Mouse (Mus musculus): ENCODE results near the gene Wee1. TPM values are rescaled to one million over a fixed set of nuclear protein-coding genes. Genes with fewer than 3 reads are reported as not detected.
A peak's percentile ranks its signal among the peaks of the same experiment; 100 is the strongest.
"Not testable (repeated sequence)": the region's sequence is repeated elsewhere in the genome, so short reads cannot be mapped to it uniquely, and the experiment has no call there.

Wee1 gene
- polyA plus RNA-seq, 1 experiment from 2014 or later, result 31.4 TPM

GRCm38 (mm10) chr7:110108524-110108923 is 13.3 kb upstream of the Wee1 start:
- H3K4me2 ChIP-seq (replicated peaks); H3K36me3 ChIP-seq; H3K4me3 ChIP-seq; H3K9ac ChIP-seq (replicated peaks); H3K27me3 ChIP-seq; ATAC-seq (ENCODE audit: low FRiP score, low read depth); H3K4me1 ChIP-seq; H3K9me3 ChIP-seq; H3K27ac ChIP-seq (replicated peaks): not testable (repeated sequence)
- WGBS, result 94% methylated on average over 3 of the region's 3 CpGs

DNA sequence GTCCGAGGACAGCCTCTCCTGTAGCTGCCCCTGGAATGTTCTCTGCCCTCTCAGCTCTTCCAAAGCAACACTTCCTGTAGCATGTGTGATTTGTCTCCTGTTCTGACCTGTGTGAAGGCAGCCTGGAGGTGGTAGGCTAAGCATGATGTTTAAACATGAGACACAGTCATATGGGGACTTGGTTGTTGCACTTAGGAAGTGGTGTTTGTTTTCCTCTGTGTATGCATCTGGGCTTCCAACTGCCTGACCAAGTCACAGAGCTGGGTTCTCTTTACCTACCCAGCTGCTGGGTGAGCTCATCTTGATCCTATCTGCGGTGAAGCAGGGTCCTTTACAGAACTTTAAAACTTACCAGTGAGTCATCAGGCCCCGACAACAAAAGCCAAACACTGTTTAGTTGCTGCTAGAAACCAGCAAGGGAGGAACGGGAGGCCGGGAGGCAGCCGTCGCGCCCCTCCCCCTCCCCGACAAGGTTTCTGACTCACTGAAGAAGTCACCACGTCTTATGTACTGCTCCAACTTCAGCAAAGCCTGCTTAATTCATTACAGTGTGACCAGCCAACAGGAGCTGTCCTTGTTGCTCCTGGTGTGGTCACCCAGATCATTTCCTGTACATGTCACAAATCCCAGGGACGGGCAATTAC is 12.8 kb upstream of the Wee1 start:
- no peak for ATAC-seq (ENCODE audit: low FRiP score, low read depth)

DNA sequence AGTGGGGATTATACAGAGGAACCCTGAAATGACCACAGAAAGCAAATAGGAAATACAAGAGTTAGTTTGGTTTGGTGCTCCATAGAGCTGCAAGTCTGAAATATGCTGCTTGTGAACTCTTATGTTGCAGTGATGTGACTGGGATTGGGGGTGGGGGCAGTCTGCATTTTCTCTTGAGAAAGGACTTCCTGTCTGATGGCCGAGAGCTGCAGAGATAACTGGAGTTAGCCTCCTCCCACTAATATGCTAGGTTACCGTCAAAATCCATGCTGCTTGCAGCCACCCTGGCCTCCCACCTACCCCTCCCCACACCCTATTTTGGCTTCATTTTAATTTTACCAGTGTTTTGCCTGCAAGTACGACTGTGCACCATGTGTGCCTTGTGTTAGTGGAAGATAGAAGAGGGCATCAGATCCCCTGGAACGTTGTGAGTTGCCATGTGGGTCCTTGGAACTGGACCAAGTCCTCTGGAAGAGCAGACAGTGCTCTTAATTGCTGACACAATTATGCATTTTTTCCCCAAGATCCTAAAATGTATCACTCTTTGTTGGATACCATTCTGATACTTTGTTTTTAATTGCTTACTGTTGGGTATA is 11.7 kb upstream of the Wee1 start:
- no peak overlapping the region for H3K4me2 ChIP-seq (replicated peaks)
- H3K36me3 ChIP-seq, result no peaks in the 10 kb centered on the region
- 67% methylated on average over 4 of the region's 4 CpGs for WGBS
- no peak for ATAC-seq (ENCODE audit: low FRiP score, low read depth)
- H3K4me3 ChIP-seq, result no peak overlapping the region
- H3K4me1 ChIP-seq, result peaks cover 6% of the 10 kb centered on the region; the same call in 1 of the 2 replicates
- no peaks in the 10 kb centered on the region for H3K27me3 ChIP-seq
- H3K9me3 ChIP-seq, result no peaks in the 10 kb centered on the region
- H3K9ac ChIP-seq (replicated peaks), result no peak overlapping the region
- H3K27ac ChIP-seq (replicated peaks), result no peak overlapping the region

More for the DNA sequence above, 12.8 kb upstream of the Wee1 start:
- Histone ChIP-seq H3K4me3 (no peak overlapping the region), H3K4me2 (replicated peaks) (0 out of 2 replicates have a peak overlapping the region, but pooled peaks have one; percentile 17), H3K9me3 (no peaks in the 10 kb centered on the region), H3K4me1 (peaks cover 6% of the 10 kb centered on the region; the same call in 1 of the 2 replicates), H3K27ac (replicated peaks) (no peak overlapping the region), H3K27me3 (no peaks in the 10 kb centered on the region), H3K36me3 (no peaks in the 10 kb centered on the region), H3K9ac (replicated peaks) (no peak overlapping the region)
- WGBS, result 20% methylated on average over 11 of the region's 11 CpGs

- no peak overlapping the region for H3K4me3 ChIP-seq
- H3K9me3 ChIP-seq, result no peaks in the 10 kb centered on the region
- no peak overlapping the region for H3K4me2 ChIP-seq (replicated peaks)
- no peak overlapping the region for H3K9ac ChIP-seq (replicated peaks)
- H3K4me1 ChIP-seq, result no peaks in the 10 kb centered on the region
- no peak for ATAC-seq (ENCODE audit: low FRiP score, low read depth)
- no peaks in the 10 kb centered on the region for H3K27me3 ChIP-seq
- no peak overlapping the region for H3K27ac ChIP-seq (replicated peaks)
- no peaks in the 10 kb centered on the region for H3K36me3 ChIP-seq
- 79% methylated on average over 5 of the region's 5 CpGs for WGBS
Observed at GRCm38 (mm10) chr7:110114699-110115098, 7.1 kb upstream of the Wee1 start.

- Histone ChIP-seq H3K4me2 (replicated peaks) (no peak overlapping the region), H3K27ac (replicated peaks) (no peak overlapping the region), H3K36me3 (no peaks in the 10 kb centered on the region), H3K4me3 (no peak overlapping the region), H3K4me1 (no peaks in the 10 kb centered on the region), H3K27me3 (no peaks in the 10 kb centered on the region), H3K9me3 (no peaks in the 10 kb centered on the region), H3K9ac (replicated peaks) (no peak overlapping the region)
- no peak; the same call in 1 of the 2 replicates for ATAC-seq (ENCODE audit: low FRiP score, low read depth)
- 50% methylated on average over 1 of the region's 1 CpGs for whole genome bisulfite sequencing
Observed at GRCm38 (mm10) chr7:110116731-110117291, 5.0 kb upstream of the Wee1 start.

GRCm38 (mm10) chr7:110118448-110118847 is 3.4 kb upstream of the Wee1 start:
- no peak overlapping the region for H3K9ac ChIP-seq (replicated peaks)
- no peak for ATAC-seq (ENCODE audit: low FRiP score, low read depth)
- no peak overlapping the region for H3K4me3 ChIP-seq

DNA sequence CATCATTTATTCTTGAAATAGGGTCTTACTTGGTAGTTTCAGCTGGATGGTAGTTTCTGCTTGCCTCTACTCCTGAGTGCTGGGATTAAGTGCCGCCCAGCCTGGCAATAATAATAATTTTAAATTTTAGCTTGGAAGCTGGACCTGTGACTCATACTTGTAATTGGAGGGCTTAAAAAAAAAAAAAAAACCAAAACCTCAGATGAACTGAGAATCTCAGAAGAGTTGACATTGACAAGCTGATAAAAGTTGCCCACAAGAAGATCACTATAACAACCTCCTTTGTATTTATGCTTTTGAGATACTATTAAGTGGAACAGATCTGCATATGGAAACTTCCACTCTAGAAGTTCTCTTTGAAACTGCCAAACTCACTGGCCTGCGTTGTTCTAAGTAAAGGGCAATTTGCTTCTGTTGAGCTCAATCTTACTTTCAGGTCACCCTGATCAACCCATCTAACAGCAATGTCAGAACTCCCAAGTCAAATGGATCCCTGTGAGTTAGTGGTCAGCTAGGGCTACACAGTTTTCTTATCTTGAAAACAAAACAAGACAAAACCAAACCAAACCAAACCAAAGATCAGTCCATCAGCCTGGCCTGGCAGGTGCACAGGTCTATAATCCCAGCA is 1.6 kb upstream of the Wee1 start:
- no peak for ATAC-seq (ENCODE audit: low FRiP score, low read depth)
- Histone ChIP-seq H3K36me3 (no peaks in the 10 kb centered on the region), H3K4me1 (peaks cover 14% of the 10 kb centered on the region), H3K27me3 (no peaks in the 10 kb centered on the region), H3K9ac (replicated peaks) (no peak overlapping the region), H3K27ac (replicated peaks) (no peak overlapping the region), H3K4me2 (replicated peaks) (no peak overlapping the region), H3K4me3 (no peak overlapping the region), H3K9me3 (no peaks in the 10 kb centered on the region)
- 88% methylated on average over 2 of the region's 2 CpGs for WGBS

More at GRCm38 (mm10) chr7:110118448-110118847, 3.4 kb upstream of the Wee1 start:
- H3K4me2 ChIP-seq (replicated peaks), result no peak overlapping the region
- WGBS, result 82% methylated on average over 2 of the region's 2 CpGs
- no peaks in the 10 kb centered on the region for H3K36me3 ChIP-seq
- H3K27me3 ChIP-seq, result no peaks in the 10 kb centered on the region
- H3K27ac ChIP-seq (replicated peaks), result no peak overlapping the region
- no peaks in the 10 kb centered on the region for H3K9me3 ChIP-seq
- H3K4me1 ChIP-seq, result 0 out of 2 replicates have a peak, but pooled peaks cover under 1% of the 10 kb centered on the region

DNA sequence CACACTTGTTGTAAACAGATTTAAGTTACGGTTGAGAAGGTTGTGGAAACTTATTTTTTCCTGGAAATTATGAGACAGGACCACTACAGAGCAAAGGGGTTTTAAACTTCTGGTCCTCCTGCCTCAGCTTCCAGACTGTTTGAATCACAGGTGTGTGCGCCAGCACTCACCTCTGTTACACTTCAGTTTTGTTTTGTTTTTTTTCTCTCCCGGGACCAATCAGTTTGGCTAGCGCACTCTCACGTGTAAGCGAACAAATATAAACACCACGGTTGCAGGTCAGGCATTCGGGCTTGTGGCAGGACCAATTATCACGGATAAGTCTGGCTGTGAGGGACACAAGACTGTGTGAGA is 707 bp upstream of the Wee1 start:
- Histone ChIP-seq H3K27me3 (no peaks in the 10 kb centered on the region), H3K36me3 (0 out of 2 replicates have a peak, but pooled peaks cover under 1% of the 10 kb centered on the region), H3K27ac (replicated peaks) (peak overlapping the region; percentile 36), H3K4me2 (replicated peaks) (peak overlapping the region; percentile 66), H3K9ac (replicated peaks) (peak overlapping the region; percentile 52), H3K4me3 (peak overlapping the region; percentile 94), H3K4me1 (peaks cover 14% of the 10 kb centered on the region), H3K9me3 (no peaks in the 10 kb centered on the region)
- WGBS, result 3% methylated on average over 9 of the region's 9 CpGs
- no peak for ATAC-seq (ENCODE audit: low FRiP score, low read depth)

DNA sequence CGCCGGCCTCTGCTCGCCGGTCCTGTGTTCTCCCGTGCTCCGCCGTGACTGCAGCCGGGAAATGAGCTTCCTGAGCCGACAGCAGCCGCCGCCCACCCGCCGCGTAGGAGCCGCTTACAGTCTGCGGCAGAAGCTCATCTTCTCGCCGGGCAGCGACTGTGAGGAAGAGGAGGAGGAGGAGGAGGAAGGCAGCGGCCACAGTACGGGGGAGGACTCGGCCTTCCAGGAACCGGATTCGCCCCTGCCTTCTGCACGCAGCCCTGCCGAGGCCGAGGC is 381 bp downstream of the Wee1 start:
- Histone ChIP-seq H3K4me1 (peaks cover 14% of the 10 kb centered on the region), H3K9me3 (no peaks in the 10 kb centered on the region), H3K4me2 (replicated peaks) (peak overlapping the region; percentile 66), H3K36me3 (peaks cover 9% of the 10 kb centered on the region; the same call in 1 of the 2 replicates), H3K4me3 (peak overlapping the region; percentile 94), H3K9ac (replicated peaks) (peak overlapping the region; percentile 88), H3K27ac (replicated peaks) (peak overlapping the region; percentile 90), H3K27me3 (no peaks in the 10 kb centered on the region)
- no peak; the same call in 1 of the 2 replicates for ATAC-seq (ENCODE audit: low FRiP score, low read depth)
- WGBS, result 1% methylated on average over 27 of the region's 27 CpGs

GRCm38 (mm10) chr7:110122565-110123422 is 948 bp downstream of the Wee1 start:
- Histone ChIP-seq H3K36me3 (peaks cover 15% of the 10 kb centered on the region), H3K4me2 (replicated peaks) (peak overlapping the region; percentile 66), H3K9me3 (no peaks in the 10 kb centered on the region), H3K4me1 (peaks cover 14% of the 10 kb centered on the region), H3K27ac (replicated peaks) (peak overlapping the region; percentile 90), H3K27me3 (no peaks in the 10 kb centered on the region), H3K4me3 (peak overlapping the region; percentile 94), H3K9ac (replicated peaks) (peak overlapping the region; percentile 88)
- peak; percentile 9 for ATAC-seq (ENCODE audit: low FRiP score, low read depth)
- WGBS, result under 1% methylated on average over 73 of the region's 74 CpGs

DNA sequence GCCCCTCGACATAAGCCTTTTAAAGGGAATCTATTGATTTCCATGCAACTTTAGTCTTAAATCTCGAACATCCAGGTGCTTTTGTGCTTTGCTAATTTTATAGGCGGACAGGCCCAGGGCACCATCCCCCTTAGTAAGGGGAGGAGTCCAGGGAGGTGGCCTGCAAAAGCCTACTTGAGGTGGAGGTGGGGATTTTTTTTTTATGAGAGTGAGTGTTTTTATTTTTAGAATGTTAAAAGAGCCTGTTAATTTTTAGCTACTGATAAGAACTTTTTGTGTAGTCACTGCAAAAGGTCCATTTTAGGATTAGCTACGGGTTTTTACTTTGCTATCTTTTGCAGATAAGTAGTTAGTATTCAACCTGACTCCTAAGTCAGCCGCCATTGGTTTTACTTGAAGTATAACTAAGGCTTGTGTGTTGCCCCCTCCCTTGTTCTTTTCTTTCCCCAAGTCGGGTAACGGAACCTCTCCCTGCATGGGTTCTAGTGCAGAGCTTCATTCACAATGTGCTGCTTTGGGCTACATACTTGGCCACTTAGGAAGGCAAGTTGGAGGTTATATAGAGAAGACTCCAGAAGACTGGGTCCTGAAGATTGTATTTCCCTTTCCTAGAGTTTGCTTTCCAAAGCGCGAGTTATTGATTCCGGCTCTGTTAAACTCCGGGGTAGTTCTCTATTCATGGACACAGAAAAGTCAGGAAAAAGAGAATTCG is 2.2 kb downstream of the Wee1 start:
- Histone ChIP-seq H3K4me3 (peak overlapping the region; percentile 94), H3K9me3 (no peaks in the 10 kb centered on the region), H3K9ac (replicated peaks) (no peak overlapping the region; the same call in 1 of the 2 replicates), H3K4me2 (replicated peaks) (peak overlapping the region; percentile 66), H3K36me3 (peaks cover 25% of the 10 kb centered on the region), H3K27me3 (no peaks in the 10 kb centered on the region), H3K27ac (replicated peaks) (no peak overlapping the region), H3K4me1 (peaks cover 14% of the 10 kb centered on the region)
- WGBS, result 60% methylated on average over 12 of the region's 12 CpGs
- no peak for ATAC-seq (ENCODE audit: low FRiP score, low read depth)

Data from midbrain, embryonic 12.5 days (tissue).